Mouse (Mus musculus) hindbrain, embryonic 16.5 days (tissue): ENCODE results near the gene Etl4. TPM values are rescaled to one million over a fixed set of nuclear protein-coding genes. Genes with fewer than 3 reads are reported as not detected.

Source experiments
- ATAC-seq: fragments of 200-750 bp; cut with Nextera tagmentation; 2 replicates; pipeline ENCODE4 v1.8.0; 2017; ENCODE audit warnings: moderate TSS enrichment, moderate library complexity
- H3K27ac ChIP-seq: fragments of 300-500 bp; sonication (generic); 2 replicates; pipeline ENCODE4 v1.5.1; 2014; ENCODE audit warnings: low read depth, mild to moderate bottlenecking, control low read depth, low read length, moderate library complexity
- H3K27me3 ChIP-seq: fragments of 300-500 bp; sonication (generic); replicated peaks from 2 replicates; pipeline ENCODE4 v1.6.1; 2014; ENCODE audit warnings: low read length; ENCODE audit not compliant: control insufficient read depth, insufficient read depth
- H3K36me3 ChIP-seq: fragments of 300-500 bp; sonication (generic); 2 replicates; pipeline ENCODE4 v1.6.1; 2014; ENCODE audit warnings: mild to moderate bottlenecking, low read length, moderate library complexity, mixed read lengths; ENCODE audit not compliant: control insufficient read depth, insufficient read depth
- H3K4me1 ChIP-seq: fragments of 300-500 bp; sonication (generic); 2 replicates; pipeline ENCODE4 v1.6.1; 2014; ENCODE audit warnings: low read depth, low read length; ENCODE audit not compliant: control insufficient read depth, insufficient read depth
- H3K4me2 ChIP-seq: fragments of 300-500 bp; sonication (generic); 2 replicates; pipeline ENCODE4 v1.6.1; 2014; ENCODE audit warnings: mild to moderate bottlenecking, low read length, control low read depth, moderate library complexity
- H3K4me3 ChIP-seq: fragments of 300-500 bp; sonication (generic); 2 replicates; pipeline ENCODE4 v1.5.1; 2014; ENCODE audit warnings: mild to moderate bottlenecking, low read length, control low read depth, moderate library complexity
- H3K9ac ChIP-seq: fragments of 300-500 bp; sonication (generic); 2 replicates; pipeline ENCODE4 v1.6.1; 2014; ENCODE audit warnings: low read depth, mild to moderate bottlenecking, control low read depth, low read length, moderate library complexity
- H3K9me3 ChIP-seq: fragments of 300-500 bp; sonication (generic); 2 replicates; pipeline ENCODE4 v1.6.1; 2014; ENCODE audit warnings: mild to moderate bottlenecking, low read length, moderate library complexity; ENCODE audit not compliant: control insufficient read depth
- WGBS: fragments of 180-500 bp; shearing (Covaris S2); extraction: QIAGEN DNeasy Blood & Tissue Kit; methylation state at CpG from one replicate; pipeline ENCODE4 v1.1.7; 2014; 5-methylcytosine and 5-hydroxymethylcytosine counted together
- polyA plus RNA-seq: library from polyadenylated mRNA; unstranded; fragments of >200 nt; fragmentation: Nextera tagmentation; extraction: Ambion mirVana; gene quantifications from 2 replicates; pipeline ENCODE4 v1.2.1, GENCODE M21; 2015

Gene Etl4
- polyA plus RNA-seq, 1 experiment from 2014 or later: 5.0 TPM

DNA sequence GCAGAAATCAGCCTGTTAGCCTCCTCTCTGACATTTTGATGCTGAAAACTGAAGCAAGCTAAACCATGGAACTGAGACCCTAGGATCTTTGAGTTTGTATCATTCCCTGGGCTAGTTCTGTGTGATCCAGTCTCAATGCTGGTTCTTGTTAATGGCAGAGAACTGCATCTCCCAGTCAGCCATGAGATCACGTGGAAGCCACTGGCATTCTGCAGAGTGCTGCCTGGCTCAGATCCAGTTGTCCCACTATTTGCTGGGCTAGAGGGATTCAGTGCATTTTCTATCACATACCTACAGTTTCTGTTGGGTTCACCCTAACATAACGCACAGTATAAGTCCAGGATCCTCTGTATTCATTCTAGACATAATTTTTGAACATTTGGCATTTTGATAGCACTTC is 524.1 kb downstream of the Etl4 start:
- no peak overlapping the region for H3K4me3 ChIP-seq
- no peaks in the 10 kb centered on the region for H3K4me1 ChIP-seq
- H3K9me3 ChIP-seq: no peaks in the 10 kb centered on the region
- no peak overlapping the region for H3K4me2 ChIP-seq
- H3K9ac ChIP-seq: no peak overlapping the region
- WGBS: 78% methylated on average over 2 of the region's 2 CpGs
- H3K36me3 ChIP-seq: no peaks in the 10 kb centered on the region
- ATAC-seq: no peak
- no peak overlapping the region for H3K27ac ChIP-seq
- no peaks in the 10 kb centered on the region for H3K27me3 ChIP-seq

DNA sequence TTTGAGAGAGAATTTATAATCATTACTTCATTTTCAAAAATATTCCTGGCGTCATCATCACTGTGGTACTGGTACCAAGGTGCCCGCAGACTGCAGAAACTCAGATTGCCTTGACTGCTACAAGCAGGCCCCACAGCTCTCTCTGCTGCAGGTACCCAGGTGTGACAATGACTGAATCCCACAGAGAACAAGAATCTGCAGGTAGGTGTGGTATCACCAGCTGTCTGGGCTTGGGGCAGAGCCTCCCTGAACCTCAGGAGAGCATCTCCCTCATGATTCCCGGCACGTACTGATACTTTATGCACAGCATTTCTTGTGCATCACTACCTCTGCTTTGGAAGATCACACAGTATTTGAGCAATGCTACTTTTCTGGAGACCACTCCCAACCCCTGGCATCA is 526.0 kb downstream of the Etl4 start:
- Histone ChIP-seq H3K27ac (no peak overlapping the region), H3K4me3 (no peak overlapping the region), H3K4me2 (no peak overlapping the region), H3K4me1 (no peaks in the 10 kb centered on the region), H3K9me3 (no peaks in the 10 kb centered on the region), H3K36me3 (no peaks in the 10 kb centered on the region), H3K9ac (no peak overlapping the region), H3K27me3 (no peaks in the 10 kb centered on the region)
- no peak for ATAC-seq
- WGBS: 93% methylated on average over 4 of the region's 4 CpGs

DNA sequence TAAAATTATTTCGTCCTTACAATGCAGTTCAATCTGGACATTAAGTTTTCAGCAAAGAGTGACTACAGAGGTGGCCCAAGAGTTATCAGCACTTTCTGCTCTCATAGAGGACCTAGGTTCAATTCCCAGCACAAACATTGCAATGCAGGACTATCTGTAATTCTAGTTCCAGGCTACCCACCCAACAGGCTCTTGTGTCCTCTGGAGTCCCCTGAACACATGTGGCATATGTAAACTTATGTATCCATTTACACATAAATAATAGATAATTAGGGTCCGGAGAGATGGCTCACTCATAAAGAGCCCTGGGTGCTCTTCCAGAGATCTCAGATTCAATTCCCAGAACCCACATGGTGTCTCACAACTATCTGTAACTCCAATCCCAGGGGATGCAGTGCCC is 533.2 kb downstream of the Etl4 start:
- 83% methylated on average over 2 of the region's 2 CpGs for WGBS
- no peak overlapping the region for H3K27ac ChIP-seq

DNA sequence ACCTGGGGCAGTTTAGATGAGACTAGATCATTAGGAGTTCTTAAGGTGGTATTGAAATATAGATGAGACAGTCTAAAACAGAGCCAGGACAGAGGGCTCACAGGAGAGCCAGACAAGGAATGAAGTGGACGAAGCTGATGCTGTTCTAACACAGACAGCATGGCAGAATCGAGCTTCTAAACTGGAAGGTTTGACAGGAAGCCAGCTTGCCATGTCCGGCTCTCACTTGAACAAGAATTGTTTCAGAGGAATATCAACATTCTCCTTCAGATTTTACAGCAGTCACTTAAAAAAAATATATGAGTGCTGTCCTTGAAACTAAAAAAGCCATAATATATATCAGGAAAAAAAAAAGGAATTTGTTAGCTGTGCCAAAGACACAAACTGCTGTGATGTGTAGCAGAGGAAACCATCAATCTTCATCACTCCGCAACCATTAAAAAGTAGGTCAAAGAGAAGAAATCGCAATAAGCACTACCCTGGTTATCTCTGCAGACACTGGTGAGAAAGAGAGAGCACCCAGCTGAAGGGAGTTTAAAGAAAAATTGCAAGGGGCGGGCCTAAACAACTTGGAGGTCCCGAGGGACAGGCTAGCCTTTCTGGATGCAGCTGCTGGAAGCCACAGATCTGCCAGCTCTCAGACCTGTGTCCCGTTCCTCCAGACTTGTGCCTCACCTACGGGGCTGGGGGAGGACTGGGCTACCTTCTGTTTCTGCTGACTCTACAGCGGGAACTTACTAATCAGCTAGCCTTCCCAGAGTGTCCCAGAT is 534.3 kb downstream of the Etl4 start:
- no peaks in the 10 kb centered on the region for H3K36me3 ChIP-seq
- H3K4me1 ChIP-seq: no peaks in the 10 kb centered on the region
- 63% methylated on average over 10 of the region's 10 CpGs for WGBS
- ATAC-seq: no peak
- H3K27ac ChIP-seq: no peak overlapping the region
- H3K9ac ChIP-seq: no peak overlapping the region
- H3K27me3 ChIP-seq: no peaks in the 10 kb centered on the region
- no peak overlapping the region for H3K4me3 ChIP-seq
- H3K9me3 ChIP-seq: no peaks in the 10 kb centered on the region
- no peak overlapping the region for H3K4me2 ChIP-seq

More for the DNA sequence above, 533.2 kb downstream of the Etl4 start:
- ATAC-seq: no peak
- H3K9me3 ChIP-seq: no peaks in the 10 kb centered on the region
- H3K9ac ChIP-seq: no peak overlapping the region
- H3K4me2 ChIP-seq: no peak overlapping the region
- H3K4me1 ChIP-seq: no peaks in the 10 kb centered on the region
- H3K36me3 ChIP-seq: no peaks in the 10 kb centered on the region
- no peaks in the 10 kb centered on the region for H3K27me3 ChIP-seq
- H3K4me3 ChIP-seq: no peak overlapping the region

DNA sequence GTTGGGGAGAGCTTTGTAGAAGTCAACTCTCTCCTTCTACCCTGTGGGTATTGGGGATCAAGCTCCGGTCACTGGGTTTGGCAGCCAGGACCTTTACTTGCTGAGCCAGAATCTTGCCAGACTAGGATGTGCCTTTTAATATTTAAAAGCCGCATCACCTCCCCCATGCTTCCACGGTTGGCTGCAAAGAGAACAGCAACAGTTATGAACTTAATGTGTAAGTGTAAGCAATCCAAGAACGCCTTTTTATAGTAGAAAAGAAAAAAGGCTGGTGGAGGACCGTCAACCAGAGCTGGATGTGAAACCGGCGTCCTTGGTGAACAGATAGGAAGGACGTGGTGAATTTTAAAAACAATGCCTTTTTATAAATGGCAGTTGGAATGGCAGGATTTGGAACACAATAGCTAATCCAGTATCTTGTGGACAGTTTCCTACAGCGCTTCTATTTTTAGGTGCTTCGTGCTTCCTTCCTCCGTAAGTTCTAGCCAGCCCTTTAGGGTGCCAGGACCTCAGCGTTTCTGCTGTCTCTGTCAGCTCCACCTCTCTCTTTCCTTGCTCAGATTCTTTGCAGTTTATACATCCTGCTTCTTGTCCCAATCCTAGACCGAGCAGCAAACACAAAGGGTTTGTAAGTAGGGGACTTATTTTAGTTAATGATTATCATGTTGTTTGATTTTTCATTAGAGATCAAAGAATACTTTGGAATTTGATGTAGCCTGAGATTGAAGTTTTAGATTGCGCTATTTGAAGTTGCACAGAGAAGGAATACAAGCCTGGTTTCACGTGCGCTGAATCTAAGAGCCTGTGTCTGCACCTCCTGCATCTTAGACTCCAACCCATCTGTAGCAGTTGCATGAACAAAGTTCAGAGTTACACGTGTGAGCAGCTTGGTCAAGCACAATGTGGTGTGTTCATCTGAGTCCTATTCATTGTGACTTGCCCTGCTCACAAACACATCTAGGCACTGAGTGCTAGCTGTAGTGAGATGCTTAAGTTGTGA is 535.9 kb downstream of the Etl4 start:
- WGBS: 64% methylated on average over 17 of the region's 17 CpGs
- H3K9me3 ChIP-seq: no peaks in the 10 kb centered on the region
- no peak overlapping the region for H3K9ac ChIP-seq
- no peaks in the 10 kb centered on the region for H3K4me1 ChIP-seq
- no peaks in the 10 kb centered on the region for H3K27me3 ChIP-seq
- H3K27ac ChIP-seq: no peak overlapping the region
- H3K4me3 ChIP-seq: no peak overlapping the region
- no peaks in the 10 kb centered on the region for H3K36me3 ChIP-seq
- H3K4me2 ChIP-seq: no peak overlapping the region
- no peak for ATAC-seq

DNA sequence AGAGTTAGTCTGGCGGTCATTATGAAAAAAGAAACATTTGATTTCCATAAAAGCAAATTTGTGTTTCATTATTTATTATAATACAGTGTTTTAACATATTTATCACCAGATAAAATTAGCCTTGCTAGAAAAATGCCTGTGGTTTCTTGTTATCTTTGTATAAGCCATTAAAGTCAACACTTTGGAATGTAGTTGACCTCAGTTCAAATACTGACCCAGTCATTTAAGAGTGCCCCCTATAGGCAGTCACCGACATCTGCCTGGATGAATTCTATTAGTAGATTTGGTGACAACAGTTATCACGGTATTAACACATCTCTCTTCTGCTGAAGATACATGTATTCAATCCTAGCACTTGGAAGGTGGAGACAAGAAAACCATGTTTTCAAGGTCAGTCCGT is 536.6 kb downstream of the Etl4 start:
- Histone ChIP-seq H3K36me3 (no peaks in the 10 kb centered on the region), H3K9ac (no peak overlapping the region), H3K9me3 (no peaks in the 10 kb centered on the region), H3K27ac (no peak overlapping the region), H3K4me2 (no peak overlapping the region), H3K27me3 (no peaks in the 10 kb centered on the region), H3K4me3 (no peak overlapping the region), H3K4me1 (no peaks in the 10 kb centered on the region)
- no peak for ATAC-seq
- 88% methylated on average over 4 of the region's 4 CpGs for WGBS

DNA sequence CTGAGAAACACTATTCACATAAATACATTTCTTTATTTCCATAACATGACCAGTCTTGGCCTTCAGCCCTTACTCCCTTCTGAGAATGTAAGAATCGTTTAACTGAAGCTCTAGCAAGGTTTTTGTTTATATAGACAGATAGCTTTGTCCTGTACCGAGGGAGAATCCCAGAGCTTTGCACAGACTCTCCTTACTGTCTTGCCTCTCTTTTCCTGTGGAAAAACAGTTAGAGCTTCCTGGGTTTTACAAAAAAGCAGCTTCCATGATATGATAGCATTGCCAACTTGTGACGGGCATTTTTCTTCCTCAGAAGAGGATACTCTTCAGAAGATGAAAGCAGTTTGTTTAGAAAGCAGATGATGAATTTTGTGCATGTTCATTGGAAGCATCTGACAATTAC is 541.4 kb downstream of the Etl4 start:
- WGBS: 35% methylated on average over 3 of the region's 3 CpGs
- Histone ChIP-seq H3K4me3 (no peak overlapping the region), H3K9me3 (no peaks in the 10 kb centered on the region), H3K36me3 (no peaks in the 10 kb centered on the region), H3K27ac (no peak overlapping the region), H3K4me2 (no peak overlapping the region), H3K9ac (no peak overlapping the region), H3K27me3 (no peaks in the 10 kb centered on the region), H3K4me1 (no peaks in the 10 kb centered on the region)
- no peak for ATAC-seq

DNA sequence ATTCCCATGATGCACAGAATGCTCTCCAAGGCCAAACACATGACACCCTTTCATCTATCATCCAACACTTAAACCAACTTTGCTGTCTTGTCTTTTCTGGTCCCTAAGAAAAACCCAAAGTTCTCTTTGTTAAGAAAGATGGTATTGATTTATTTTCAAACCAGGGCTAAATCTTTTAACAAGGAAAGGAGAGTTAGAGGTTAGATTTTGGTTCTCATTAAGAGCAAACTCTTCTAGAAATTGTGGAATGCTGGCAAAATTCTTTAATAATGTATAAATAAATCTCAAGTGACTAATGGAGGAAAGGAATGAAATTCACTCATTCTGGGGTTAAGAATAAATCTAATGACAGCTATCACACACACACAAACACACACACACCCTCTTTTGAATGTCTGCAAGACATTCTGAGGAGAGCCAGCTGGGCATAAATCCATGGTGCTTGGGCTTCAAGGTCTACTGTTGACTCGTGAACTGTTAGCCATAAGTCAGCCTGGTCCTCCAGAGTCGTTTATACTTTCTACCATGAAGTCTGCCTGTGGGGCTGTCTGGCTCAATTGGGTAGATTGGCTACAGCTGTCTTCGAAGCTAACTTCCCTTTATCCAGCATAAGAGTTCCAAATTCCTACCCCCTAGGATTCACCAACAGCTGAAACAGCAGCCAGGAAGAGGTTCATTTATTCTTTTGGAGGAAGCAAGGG is 544.1 kb downstream of the Etl4 start:
- Histone ChIP-seq H3K36me3 (no peaks in the 10 kb centered on the region), H3K4me2 (no peak overlapping the region), H3K4me3 (no peak overlapping the region), H3K27me3 (no peaks in the 10 kb centered on the region), H3K4me1 (no peaks in the 10 kb centered on the region), H3K9ac (no peak overlapping the region), H3K27ac (no peak overlapping the region), H3K9me3 (no peaks in the 10 kb centered on the region)
- ATAC-seq: no peak
- 78% methylated on average over 3 of the region's 3 CpGs for WGBS

DNA sequence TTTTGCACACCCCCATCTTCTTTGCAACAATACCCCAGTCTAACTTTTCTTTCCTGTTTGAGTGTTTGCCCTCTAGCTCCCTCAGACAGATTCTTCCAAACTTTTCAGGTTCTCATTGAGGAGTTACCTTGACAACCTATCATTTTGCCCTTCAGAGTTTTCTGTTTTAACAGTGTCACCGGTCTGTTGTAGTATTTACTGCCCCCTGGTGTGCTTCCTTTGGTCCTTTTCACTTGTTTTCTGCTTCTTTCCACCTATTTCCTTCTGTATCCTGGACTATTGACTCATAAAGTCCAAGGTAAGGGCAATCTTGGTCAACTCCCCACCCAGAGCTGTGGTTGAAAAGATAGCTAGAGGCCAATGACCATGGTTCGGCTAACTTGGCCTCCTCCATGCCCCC is 569.6 kb downstream of the Etl4 start:
- no peak overlapping the region for H3K27ac ChIP-seq
- no peak overlapping the region for H3K4me3 ChIP-seq
- no peaks in the 10 kb centered on the region for H3K27me3 ChIP-seq
- ATAC-seq: no peak
- no peaks in the 10 kb centered on the region for H3K9me3 ChIP-seq
- H3K36me3 ChIP-seq: no peaks in the 10 kb centered on the region
- H3K9ac ChIP-seq: no peak overlapping the region
- no peak overlapping the region for H3K4me2 ChIP-seq
- WGBS: 82% methylated on average over 2 of the region's 2 CpGs
- no peaks in the 10 kb centered on the region for H3K4me1 ChIP-seq
